Mouse (Mus musculus): ENCODE data around the gene Zfp454. TPM values are rescaled to one million over a fixed set of nuclear protein-coding genes. Genes with fewer than 3 reads are reported as not detected.

The Zfp454 gene
- polyA plus RNA-seq, 1 experiment, result 0.92 TPM

DNA sequence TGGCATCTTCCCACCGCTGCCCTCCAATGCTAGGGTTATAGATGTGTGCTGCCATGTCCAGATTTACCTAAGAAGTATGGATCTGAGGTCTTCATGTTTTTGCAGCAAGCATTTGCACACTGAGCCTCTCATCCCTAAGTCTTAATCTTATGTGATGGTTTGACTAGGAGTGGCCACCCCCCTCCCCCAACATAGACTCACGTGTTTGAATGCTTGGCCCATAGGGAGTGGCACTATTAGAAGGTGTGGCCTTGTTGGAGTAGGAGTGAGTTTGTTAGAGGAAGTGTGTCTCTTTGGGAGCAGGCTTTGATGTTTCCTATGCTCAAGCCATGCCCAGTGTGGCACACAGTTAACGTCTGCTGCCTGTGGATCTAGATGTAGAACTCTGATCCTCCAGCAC lies 8.8 kb downstream of the Zfp454 start:
- Histone ChIP-seq H3K27me3 (replicated peaks; ENCODE audit: control insufficient read depth, insufficient read depth, low read length) (no peaks in the 10 kb centered on the region), H3K27ac (ENCODE audit: insufficient read depth, low read depth, low read length) (no peak overlapping the region), H3K36me3 (ENCODE audit: control insufficient read depth, insufficient read depth, low read length) (peaks cover 3% of the 10 kb centered on the region), H3K4me3 (ENCODE audit: insufficient read depth, low read depth, low read length) (no peak overlapping the region), H3K4me1 (ENCODE audit: control insufficient read depth, insufficient read depth, low read length) (no peaks in the 10 kb centered on the region)
- no peak for TF ChIP-seq CTCF (conservative IDR thresholded peaks at IDR 0.05; ENCODE audit: insufficient read depth, insufficient read length, low read depth, low read length)
- no peak for TF ChIP-seq POLR2A (IDR thresholded peaks at IDR 0.05; ENCODE audit: low read depth, low read length)
- 92% methylated on average over 3 of the region's 3 CpGs for WGBS
- no peak for DNase-seq

GRCm38 (mm10) chr11:50850989-50851601 lies 36.4 kb downstream of the Zfp454 start:
- TF ChIP-seq CTCF (conservative IDR thresholded peaks at IDR 0.05; ENCODE audit: insufficient read depth, insufficient read length, low read depth, low read length), result no peak
- no peak for TF ChIP-seq POLR2A (IDR thresholded peaks at IDR 0.05; ENCODE audit: low read depth, low read length)
- under 1% methylated on average over 72 of the region's 72 CpGs for WGBS
- Histone ChIP-seq H3K27ac (ENCODE audit: insufficient read depth, low read depth, low read length) (no peak overlapping the region), H3K27me3 (replicated peaks; ENCODE audit: control insufficient read depth, insufficient read depth, low read length) (no peaks in the 10 kb centered on the region; the same call in 1 of the 2 replicates), H3K36me3 (ENCODE audit: control insufficient read depth, insufficient read depth, low read length) (no peaks in the 10 kb centered on the region), H3K4me3 (ENCODE audit: insufficient read depth, low read depth, low read length) (no peak overlapping the region), H3K4me1 (ENCODE audit: control insufficient read depth, insufficient read depth, low read length) (no peaks in the 10 kb centered on the region)
- peak; percentile 8 for DNase-seq

DNA sequence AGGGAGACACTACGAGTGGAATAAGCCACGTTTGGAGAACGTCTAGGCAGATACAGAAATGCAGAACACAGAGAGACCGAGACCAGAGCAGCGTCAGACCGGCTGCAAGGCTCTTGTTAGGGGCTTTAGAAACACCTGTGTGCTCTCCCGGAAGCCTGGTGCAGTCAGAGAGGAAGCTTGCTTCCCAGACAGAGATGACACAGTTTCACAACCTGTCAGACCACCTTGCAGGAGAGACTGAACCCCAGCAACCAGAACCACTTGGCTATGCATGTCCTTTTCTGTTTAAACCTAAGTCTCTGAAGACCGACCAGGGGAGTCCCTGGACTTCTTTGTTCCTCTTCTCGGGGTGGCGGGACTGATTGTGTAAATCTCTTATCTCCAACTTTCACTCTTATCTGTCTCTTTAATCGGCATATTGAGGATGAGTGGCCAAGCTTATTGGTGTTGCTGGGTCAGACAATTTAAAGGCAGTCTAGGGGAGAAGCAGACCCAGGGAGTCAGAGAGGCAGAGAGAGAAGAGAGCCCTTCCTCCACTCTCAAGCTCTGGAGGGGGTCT lies 37.2 kb downstream of the Zfp454 start, which contains the start of gene Grm6:
Gene Grm6, plus strand, starts transcription at position 509 of the 559 bp plus-strand sequence.
- TF ChIP-seq POLR2A (IDR thresholded peaks at IDR 0.05; ENCODE audit: low read depth, low read length) (no peak), CTCF (conservative IDR thresholded peaks at IDR 0.05; ENCODE audit: insufficient read depth, insufficient read length, low read depth, low read length) (no peak)
- no peaks in the 10 kb centered on the region; the same call in 1 of the 2 replicates for H3K27me3 ChIP-seq (replicated peaks; ENCODE audit: control insufficient read depth, insufficient read depth, low read length)
- no peak within 1 kb of the TSS for H3K27ac ChIP-seq (ENCODE audit: insufficient read depth, low read depth, low read length)
- no peak for DNase-seq
- H3K4me1 ChIP-seq (ENCODE audit: control insufficient read depth, insufficient read depth, low read length), result no peaks in the 10 kb centered on the region
- H3K36me3 ChIP-seq (ENCODE audit: control insufficient read depth, insufficient read depth, low read length), result no peaks in the 10 kb centered on the region
- no peak within 1 kb of the TSS for H3K4me3 ChIP-seq (ENCODE audit: insufficient read depth, low read depth, low read length)
- WGBS, result 2% methylated on average over 11 of the region's 11 CpGs

- no peak for TF ChIP-seq CTCF (conservative IDR thresholded peaks at IDR 0.05; ENCODE audit: insufficient read depth, insufficient read length, low read depth, low read length)
- no peak for TF ChIP-seq POLR2A (IDR thresholded peaks at IDR 0.05; ENCODE audit: low read depth, low read length)
- Histone ChIP-seq H3K36me3 (ENCODE audit: control insufficient read depth, insufficient read depth, low read length) (no peaks in the 10 kb centered on the region), H3K27ac (ENCODE audit: insufficient read depth, low read depth, low read length) (no peak overlapping the region), H3K27me3 (replicated peaks; ENCODE audit: control insufficient read depth, insufficient read depth, low read length) (no peaks in the 10 kb centered on the region; the same call in 1 of the 2 replicates), H3K4me3 (ENCODE audit: insufficient read depth, low read depth, low read length) (no peak overlapping the region), H3K4me1 (ENCODE audit: control insufficient read depth, insufficient read depth, low read length) (no peaks in the 10 kb centered on the region)
- DNase-seq, result no peak
- WGBS, result 3% methylated on average over 10 of the region's 10 CpGs
Observed at GRCm38 (mm10) chr11:50849310-50849709, 38.1 kb downstream of the Zfp454 start.

GRCm38 (mm10) chr11:50848520-50849137 lies 38.8 kb downstream of the Zfp454 start:
- Histone ChIP-seq H3K27ac (ENCODE audit: insufficient read depth, low read depth, low read length) (no peak overlapping the region), H3K27me3 (replicated peaks; ENCODE audit: control insufficient read depth, insufficient read depth, low read length) (no peaks in the 10 kb centered on the region; the same call in 1 of the 2 replicates), H3K4me3 (ENCODE audit: insufficient read depth, low read depth, low read length) (no peak overlapping the region), H3K4me1 (ENCODE audit: control insufficient read depth, insufficient read depth, low read length) (no peaks in the 10 kb centered on the region), H3K36me3 (ENCODE audit: control insufficient read depth, insufficient read depth, low read length) (no peaks in the 10 kb centered on the region)
- 49% methylated on average over 3 of the region's 3 CpGs for whole genome bisulfite sequencing
- TF ChIP-seq CTCF (conservative IDR thresholded peaks at IDR 0.05; ENCODE audit: insufficient read depth, insufficient read length, low read depth, low read length) (no peak), POLR2A (IDR thresholded peaks at IDR 0.05; ENCODE audit: low read depth, low read length) (no peak)
- no peak for DNase-seq

- H3K4me1 ChIP-seq (ENCODE audit: control insufficient read depth, insufficient read depth, low read length), result no peaks in the 10 kb centered on the region
- 63% methylated on average over 5 of the region's 5 CpGs for WGBS
- TF ChIP-seq CTCF (conservative IDR thresholded peaks at IDR 0.05; ENCODE audit: insufficient read depth, insufficient read length, low read depth, low read length) (no peak; the same call in 1 of the 2 replicates), POLR2A (IDR thresholded peaks at IDR 0.05; ENCODE audit: low read depth, low read length) (no peak)
- no peaks in the 10 kb centered on the region for H3K36me3 ChIP-seq (ENCODE audit: control insufficient read depth, insufficient read depth, low read length)
- DNase-seq, result no peak
- H3K27ac ChIP-seq (ENCODE audit: insufficient read depth, low read depth, low read length), result no peak overlapping the region
- no peaks in the 10 kb centered on the region; the same call in 1 of the 2 replicates for H3K27me3 ChIP-seq (replicated peaks; ENCODE audit: control insufficient read depth, insufficient read depth, low read length)
- H3K4me3 ChIP-seq (ENCODE audit: insufficient read depth, low read depth, low read length), result no peak overlapping the region
Observed at GRCm38 (mm10) chr11:50847047-50847446, 40.4 kb downstream of the Zfp454 start.

DNA sequence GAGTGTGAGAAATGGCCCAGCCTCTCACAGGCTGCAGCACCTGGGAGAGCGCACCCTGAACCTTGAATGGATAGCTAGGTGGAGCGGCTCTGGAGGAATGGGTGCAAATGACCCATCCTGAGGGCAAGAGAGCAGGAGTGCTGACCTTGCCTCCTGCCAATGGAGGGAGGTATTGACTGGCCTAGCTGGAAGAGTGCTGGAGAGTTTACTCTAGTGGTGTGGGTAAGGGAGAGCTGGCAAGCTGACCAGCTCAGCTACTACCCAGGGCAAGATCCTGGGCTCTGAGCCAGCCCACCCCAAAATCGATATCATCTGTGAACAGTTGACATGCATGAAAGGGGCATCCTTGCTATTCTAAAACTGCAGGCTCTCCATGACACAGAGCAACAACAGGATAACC lies 41.5 kb downstream of the Zfp454 start:
- Histone ChIP-seq H3K27ac (ENCODE audit: insufficient read depth, low read depth, low read length) (no peak overlapping the region), H3K4me1 (ENCODE audit: control insufficient read depth, insufficient read depth, low read length) (peaks cover under 1% of the 10 kb centered on the region; the same call in 1 of the 2 replicates), H3K4me3 (ENCODE audit: insufficient read depth, low read depth, low read length) (no peak overlapping the region), H3K27me3 (replicated peaks; ENCODE audit: control insufficient read depth, insufficient read depth, low read length) (no peaks in the 10 kb centered on the region; the same call in 1 of the 2 replicates), H3K36me3 (ENCODE audit: control insufficient read depth, insufficient read depth, low read length) (no peaks in the 10 kb centered on the region)
- TF ChIP-seq CTCF (conservative IDR thresholded peaks at IDR 0.05; ENCODE audit: insufficient read depth, insufficient read length, low read depth, low read length), result no peak
- TF ChIP-seq POLR2A (IDR thresholded peaks at IDR 0.05; ENCODE audit: low read depth, low read length), result no peak
- DNase-seq, result no peak
- WGBS, result 88% methylated on average over 3 of the region's 3 CpGs
